Mouse (Mus musculus) heart, embryonic 14.5 days (tissue): ENCODE measurements around the gene Tbc1d17. TPM values are rescaled to one million over a fixed set of nuclear protein-coding genes. Genes with fewer than 3 reads are reported as not detected.

Experiments
- ATAC-seq: fragments of 200-750 bp; cut with Nextera tagmentation; 2 replicates; pipeline ENCODE4 v1.8.0; 2017; ENCODE audit warnings: low read depth, moderate TSS enrichment; ENCODE audit not compliant: insufficient number of reproducible peaks, insufficient read depth, low FRiP score
- H3K27ac ChIP-seq, 2 experiments: fragments of 200-500 bp in 1 of 2; fragments of 300-500 bp in 1 of 2; sonication (generic) in 1 of 2; replicated peaks in 1 of 2; 2 replicates each; pipeline ENCODE4 v1.5.1; 2012 to 2014; ENCODE audit warnings: low read depth in 2 of 2, low read length in 2 of 2, control low read depth in 1 of 2, mild to moderate bottlenecking in 1 of 2, mixed read lengths in 1 of 2; ENCODE audit not compliant: control insufficient read depth in 1 of 2, insufficient read depth in 1 of 2
- H3K27me3 ChIP-seq: fragments of 300-500 bp; sonication (generic); 2 replicates; pipeline ENCODE4 v1.6.1; 2014; ENCODE audit warnings: mild to moderate bottlenecking, low read length, control low read depth; ENCODE audit not compliant: control insufficient read depth, insufficient read depth
- H3K36me3 ChIP-seq: fragments of 300-500 bp; sonication (generic); 2 replicates; pipeline ENCODE4 v1.6.1; 2014; ENCODE audit warnings: mild to moderate bottlenecking, control low read depth, low read length, mixed read lengths; ENCODE audit not compliant: control insufficient read depth, insufficient read depth
- H3K4me1 ChIP-seq, 2 experiments: fragments of 200-500 bp in 1 of 2; fragments of 300-500 bp in 1 of 2; sonication (generic) in 1 of 2; 2 replicates each; pipeline ENCODE4 v1.6.1; 2012 to 2014; ENCODE audit warnings: low read length in 2 of 2, control low read depth in 1 of 2, mixed read lengths in 1 of 2; ENCODE audit not compliant: control insufficient read depth in 2 of 2, insufficient read depth in 2 of 2
- H3K4me2 ChIP-seq: fragments of 300-500 bp; sonication (generic); 2 replicates; pipeline ENCODE4 v1.6.1; 2014; ENCODE audit warnings: mild to moderate bottlenecking, low read length
- H3K4me3 ChIP-seq, 2 experiments: fragments of 200-500 bp in 1 of 2; fragments of 300-500 bp in 1 of 2; sonication (generic) in 1 of 2; 2 replicates each; pipeline ENCODE4 v1.5.1; 2012 to 2014; ENCODE audit warnings: low read length in 2 of 2, mild to moderate bottlenecking in 2 of 2, control low read depth in 1 of 2, low read depth in 1 of 2, moderate library complexity in 1 of 2; ENCODE audit not compliant: control insufficient read depth in 1 of 2, insufficient read depth in 1 of 2
- H3K9ac ChIP-seq: fragments of 300-500 bp; sonication (generic); 2 replicates; pipeline ENCODE4 v1.6.1; 2014; ENCODE audit warnings: mild to moderate bottlenecking, low read length
- H3K9me3 ChIP-seq: fragments of 300-500 bp; sonication (generic); 2 replicates; pipeline ENCODE4 v1.6.1; 2016; ENCODE audit warnings: low read length, control low read depth; ENCODE audit not compliant: control insufficient read depth
- WGBS: fragments of 180-500 bp; shearing (Covaris S2); extraction: QIAGEN DNeasy Blood & Tissue Kit; methylation state at CpG from one replicate; pipeline ENCODE4 v1.1.7; 2014; 5-methylcytosine and 5-hydroxymethylcytosine counted together
- polyA plus RNA-seq: library from polyadenylated mRNA; unstranded; fragments of >200 nt; fragmentation: Nextera tagmentation; extraction: Ambion mirVana; gene quantifications from 2 replicates; pipeline ENCODE4 v1.2.1, GENCODE M21; 2014

Tbc1d17 gene
- polyA plus RNA-seq, 1 experiment from 2014 or later: 53.5 TPM

DNA sequence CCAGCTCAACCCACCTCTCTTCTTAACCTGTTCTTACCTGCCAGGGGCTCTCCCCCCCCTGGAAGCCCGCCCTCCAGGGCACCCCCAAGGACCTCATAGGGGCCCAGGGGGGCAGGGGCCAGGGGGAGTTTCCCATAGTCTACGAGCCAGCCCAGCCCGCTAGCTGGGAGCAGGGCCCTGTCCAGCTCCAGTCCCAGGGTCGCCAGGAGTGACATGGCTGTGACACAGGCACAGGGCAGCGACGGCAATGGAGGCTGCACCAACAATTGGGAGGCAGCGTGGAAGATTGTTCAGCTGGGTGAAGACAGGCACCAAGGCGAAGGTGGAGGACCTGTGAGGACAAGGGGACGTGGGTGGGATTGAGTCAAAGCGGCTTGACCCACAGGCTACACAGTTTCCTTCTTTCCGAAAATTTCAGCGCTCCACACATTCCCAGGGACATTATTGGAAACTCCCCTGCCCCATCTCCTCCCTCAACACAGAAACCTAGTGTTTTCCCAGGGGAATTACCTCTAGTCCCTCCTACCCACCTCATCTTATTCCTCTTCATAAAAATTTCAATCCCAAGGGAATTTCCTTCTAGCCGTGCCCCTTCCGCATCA lies 33.8 kb downstream of the Tbc1d17 start:
- Histone ChIP-seq H3K4me2 (peak overlapping the region; percentile 91), H3K4me3 (peak overlapping the region; percentile 67 to 85), H3K27me3 (no peaks in the 10 kb centered on the region), H3K36me3 (peaks cover 35% of the 10 kb centered on the region), H3K4me1 (peaks cover 22 to 37% of the 10 kb centered on the region in 2 experiments), H3K9me3 (no peaks in the 10 kb centered on the region), H3K27ac (peak overlapping the region; percentile 94 to 99; a peak in 2 of 4 replicates), H3K9ac (peak overlapping the region; percentile 95)
- ATAC-seq: no peak
- WGBS: 22% methylated on average over 14 of the region's 14 CpGs

DNA sequence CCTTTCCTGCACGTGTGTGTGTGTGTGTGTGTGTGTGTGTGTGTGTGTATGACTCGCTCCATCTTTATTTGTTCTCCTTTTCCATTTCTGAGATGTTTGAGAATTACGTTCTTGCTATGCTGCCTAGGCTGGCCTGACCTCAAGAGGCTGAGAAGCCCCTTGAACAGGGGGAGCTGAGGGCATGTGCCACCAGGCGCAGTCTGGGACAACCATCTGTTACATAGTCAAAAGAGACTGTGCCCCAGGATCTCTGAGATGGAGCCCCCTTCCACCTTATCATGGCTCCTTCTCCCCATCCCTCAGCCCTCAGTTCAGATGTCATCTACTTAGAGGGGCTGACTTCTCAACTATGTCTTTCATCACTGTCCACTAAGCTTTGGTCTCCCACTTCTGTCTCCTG lies 34.5 kb downstream of the Tbc1d17 start:
- no peak overlapping the region for H3K27ac ChIP-seq
- H3K4me3 ChIP-seq: no peak overlapping the region
- H3K4me2 ChIP-seq: no peak overlapping the region
- ATAC-seq: no peak
- H3K9ac ChIP-seq: no peak overlapping the region
- peaks cover 32% of the 10 kb centered on the region for H3K36me3 ChIP-seq
- H3K27me3 ChIP-seq: no peaks in the 10 kb centered on the region
- peaks cover 18 to 30% of the 10 kb centered on the region in 2 experiments for H3K4me1 ChIP-seq
- 96% methylated on average over 4 of the region's 4 CpGs for WGBS
- no peaks in the 10 kb centered on the region for H3K9me3 ChIP-seq

DNA sequence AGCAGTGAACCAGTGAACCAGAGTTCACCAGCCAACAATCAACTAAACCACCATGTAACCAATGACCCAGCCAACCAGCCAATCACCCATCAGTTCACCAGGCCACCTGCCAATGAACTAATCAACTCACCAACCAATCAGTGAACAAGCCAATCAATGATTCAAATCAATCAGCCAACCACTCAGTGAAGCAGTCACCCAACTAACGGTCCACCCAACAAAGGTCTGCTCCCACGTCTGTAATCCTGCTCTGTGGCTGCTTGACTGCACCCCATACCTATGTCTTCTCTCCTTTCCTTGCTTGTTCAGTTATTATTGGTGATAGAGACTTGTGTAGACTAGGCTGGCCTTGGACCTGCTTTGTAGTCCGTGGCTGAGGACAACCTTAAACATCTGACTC lies 34.9 kb downstream of the Tbc1d17 start:
- Histone ChIP-seq H3K9me3 (no peaks in the 10 kb centered on the region), H3K9ac (no peak overlapping the region), H3K4me1 (peaks cover 17 to 26% of the 10 kb centered on the region in 2 experiments), H3K4me2 (no peak overlapping the region), H3K36me3 (peaks cover 32% of the 10 kb centered on the region), H3K27ac (no peak overlapping the region), H3K4me3 (no peak overlapping the region), H3K27me3 (no peaks in the 10 kb centered on the region)
- ATAC-seq: no peak
- WGBS: 92% methylated on average over 3 of the region's 3 CpGs

DNA sequence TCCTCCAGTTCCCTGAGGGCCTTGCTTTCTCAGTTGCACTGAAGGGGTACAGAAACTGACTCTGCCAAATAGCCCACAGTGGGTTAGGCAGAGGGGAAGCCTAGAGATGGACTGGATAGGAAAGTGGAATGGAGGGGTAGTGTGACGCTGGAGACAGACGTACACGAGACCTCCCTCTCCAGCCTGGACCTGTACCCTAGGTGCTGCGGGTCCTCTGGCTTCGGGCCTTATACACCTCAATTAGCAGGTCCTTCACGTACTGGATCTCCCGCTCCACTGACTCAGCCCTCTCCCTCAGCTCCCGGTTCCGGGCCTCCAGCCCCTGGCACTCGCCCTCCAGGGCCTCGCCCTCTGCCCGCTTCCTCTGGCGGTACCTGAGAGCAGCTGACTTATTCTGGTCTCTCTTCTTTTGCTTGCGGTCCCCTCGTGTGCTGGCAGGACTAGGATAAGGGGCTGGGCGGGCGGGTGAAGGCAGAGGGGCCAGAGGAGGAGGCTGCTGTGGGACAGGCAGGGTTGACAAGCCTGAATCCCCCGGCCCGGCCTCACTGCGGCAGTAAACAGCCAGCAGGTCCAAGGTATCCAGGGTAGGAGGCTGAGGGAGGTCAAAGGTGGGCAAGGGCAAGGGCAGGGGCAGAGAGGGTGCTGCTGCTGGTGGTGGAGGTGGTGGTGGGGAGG lies 36.1 kb downstream of the Tbc1d17 start:
- Histone ChIP-seq H3K4me3 (no peak overlapping the region), H3K27me3 (no peaks in the 10 kb centered on the region), H3K9me3 (no peaks in the 10 kb centered on the region), H3K27ac (no peak overlapping the region), H3K9ac (no peak overlapping the region), H3K4me1 (peaks cover 7 to 14% of the 10 kb centered on the region in 2 experiments), H3K4me2 (no peak overlapping the region), H3K36me3 (peaks cover 25% of the 10 kb centered on the region)
- no peak for ATAC-seq
- 89% methylated on average over 20 of the region's 20 CpGs for WGBS

DNA sequence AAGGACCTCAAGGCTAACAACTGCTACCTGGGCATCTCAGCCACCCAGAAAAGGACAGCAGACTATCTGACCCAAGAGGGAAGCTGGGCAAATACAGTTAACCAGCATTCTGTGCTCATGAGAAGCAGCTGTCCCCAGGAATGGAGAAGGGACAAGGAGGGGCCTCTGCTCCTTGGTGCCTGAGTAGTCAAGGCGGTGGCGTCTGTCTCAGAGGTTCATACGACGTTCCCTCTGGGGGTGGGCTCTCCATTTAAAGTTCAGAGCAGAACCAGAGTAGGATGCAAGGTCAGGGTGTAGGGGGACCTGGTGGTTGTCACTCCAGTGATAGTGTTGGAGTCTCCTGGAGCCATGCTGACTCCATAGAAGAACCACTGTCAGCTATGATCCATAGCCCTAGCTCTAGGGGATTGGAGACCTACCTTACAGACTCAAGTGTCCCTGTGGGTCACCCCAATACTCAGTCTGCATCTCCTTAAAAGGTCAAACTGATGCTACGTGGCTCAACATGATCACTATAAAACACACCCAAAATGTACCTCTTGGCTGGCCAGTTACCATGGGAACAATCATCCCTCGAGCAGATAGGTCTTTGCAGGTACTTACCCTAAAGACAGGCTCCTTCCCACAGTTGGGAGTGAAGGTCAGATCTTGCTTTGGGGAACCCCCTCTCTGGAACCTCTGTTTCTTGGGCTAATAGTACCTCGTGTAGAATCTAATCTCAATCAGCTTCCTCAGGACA lies 37.9 kb downstream of the Tbc1d17 start:
- Histone ChIP-seq H3K27me3 (no peaks in the 10 kb centered on the region), H3K4me3 (no peak overlapping the region), H3K4me2 (no peak overlapping the region), H3K4me1 (peaks cover 2 to 6% of the 10 kb centered on the region in 2 experiments), H3K36me3 (peaks cover 25% of the 10 kb centered on the region), H3K9ac (no peak overlapping the region), H3K9me3 (no peaks in the 10 kb centered on the region), H3K27ac (no peak overlapping the region)
- no peak for ATAC-seq
- 87% methylated on average over 7 of the region's 7 CpGs for WGBS

DNA sequence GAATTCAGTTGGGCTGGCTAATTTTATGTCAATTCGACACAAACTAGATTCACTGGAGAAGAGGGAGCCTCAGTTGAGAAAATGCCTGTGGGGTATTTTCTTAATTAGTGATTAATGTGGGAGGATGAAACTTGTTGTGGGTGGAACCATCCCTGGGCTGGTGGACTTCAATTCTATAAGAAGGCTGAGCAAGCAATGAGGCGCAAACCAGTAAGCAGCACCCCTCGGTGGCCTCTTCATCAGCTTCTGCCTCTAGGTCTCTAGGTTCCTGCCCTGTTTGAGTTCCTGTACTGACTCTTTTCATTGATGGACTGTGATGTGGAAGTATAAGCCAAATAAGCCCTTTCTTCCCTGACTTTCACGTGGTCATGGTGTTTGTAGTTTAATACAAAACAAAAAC lies 38.5 kb downstream of the Tbc1d17 start:
- no peak overlapping the region for H3K4me2 ChIP-seq
- no peak overlapping the region for H3K27ac ChIP-seq
- no peak overlapping the region for H3K4me3 ChIP-seq
- H3K36me3 ChIP-seq: peaks cover 25% of the 10 kb centered on the region
- H3K4me1 ChIP-seq: peaks cover 2 to 6% of the 10 kb centered on the region in 2 experiments
- H3K9me3 ChIP-seq: no peaks in the 10 kb centered on the region
- H3K27me3 ChIP-seq: no peaks in the 10 kb centered on the region
- WGBS: 74% methylated on average over 4 of the region's 4 CpGs
- no peak overlapping the region for H3K9ac ChIP-seq
- no peak for ATAC-seq

DNA sequence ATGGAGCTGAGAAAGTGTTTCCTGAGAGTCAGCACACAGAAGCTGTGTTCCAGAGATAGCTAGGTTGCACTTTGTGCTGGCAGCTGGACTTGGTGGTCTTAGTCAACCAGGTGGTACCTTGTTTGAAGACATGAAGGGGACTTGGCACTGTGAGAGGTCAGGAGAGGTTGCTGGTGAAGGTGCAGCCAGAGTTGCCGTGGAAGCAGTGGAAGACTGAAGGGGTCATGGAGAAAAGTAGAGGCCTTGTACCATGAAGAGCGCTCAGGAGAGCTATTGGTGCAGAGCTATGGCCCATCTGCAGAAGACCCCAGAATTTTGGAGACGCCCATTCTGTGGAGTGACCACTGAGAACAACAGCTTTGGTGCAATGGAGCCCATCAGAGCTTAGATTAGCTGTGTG lies 39.4 kb downstream of the Tbc1d17 start:
- Histone ChIP-seq H3K4me2 (no peak overlapping the region), H3K4me1 (no peaks in the 10 kb centered on the region), H3K36me3 (peaks cover 25% of the 10 kb centered on the region), H3K27ac (no peak overlapping the region), H3K4me3 (no peak overlapping the region), H3K27me3 (no peaks in the 10 kb centered on the region), H3K9me3 (no peaks in the 10 kb centered on the region), H3K9ac (no peak overlapping the region)
- no peak for ATAC-seq
- WGBS: 82% methylated on average over 3 of the region's 3 CpGs
